Mouse (Mus musculus) liver, embryonic 11.5 days (tissue): ENCODE measurements at regions not wholly inside any gene's neighbourhood (a gene's known extent, or its start where the extent isn't known, plus 50 kb on each side); places are given as distances from the start of the nearest gene placed in this dataset.

Source experiments
- ATAC-seq: fragments of 200-750 bp; cut with Nextera tagmentation; replicated peaks from 2 replicates; pipeline ENCODE4 v1.8.0; 2017; ENCODE audit warnings: moderate number of reproducible peaks, mild to moderate bottlenecking, moderate TSS enrichment, moderate library complexity; ENCODE audit not compliant: low FRiP score
- DNase-seq: peaks from one replicate; pipeline ENCODE4 v3.0.0-alpha.2; 2017; ENCODE audit warnings: low spot score
- H3K27ac ChIP-seq: fragments of 300-500 bp; sonication (generic); 2 replicates; pipeline ENCODE4 v1.5.1; 2014; ENCODE audit warnings: mild to moderate bottlenecking, low read depth, low read length, control low read depth
- H3K27me3 ChIP-seq: fragments of 300-500 bp; sonication (generic); replicated peaks from 2 replicates; pipeline ENCODE4 v1.6.1; 2014; ENCODE audit warnings: low read length, mixed read lengths; ENCODE audit not compliant: control insufficient read depth, insufficient read depth
- H3K36me3 ChIP-seq: fragments of 300-500 bp; sonication (generic); 2 replicates; pipeline ENCODE4 v1.6.1; 2014; ENCODE audit warnings: mild to moderate bottlenecking, low read length, moderate library complexity, mixed read lengths; ENCODE audit not compliant: control insufficient read depth, insufficient read depth
- H3K4me1 ChIP-seq: fragments of 300-500 bp; sonication (generic); replicated peaks from 2 replicates; pipeline ENCODE4 v1.6.1; 2014; ENCODE audit warnings: low read length, mixed read lengths; ENCODE audit not compliant: control insufficient read depth, insufficient read depth
- H3K4me2 ChIP-seq: fragments of 300-500 bp; sonication (generic); 2 replicates; pipeline ENCODE4 v1.6.1; 2014; ENCODE audit warnings: mild to moderate bottlenecking, control low read depth, moderate library complexity
- H3K4me3 ChIP-seq: fragments of 300-500 bp; sonication (generic); 2 replicates; pipeline ENCODE4 v1.5.1; 2014; ENCODE audit warnings: low read depth, low read length, control low read depth
- H3K9ac ChIP-seq: fragments of 300-500 bp; sonication (generic); 2 replicates; pipeline ENCODE4 v1.6.1; 2014; ENCODE audit warnings: low read depth, low read length, control low read depth
- H3K9me3 ChIP-seq: fragments of 300-500 bp; sonication (generic); 2 replicates; pipeline ENCODE4 v1.6.1; 2016; ENCODE audit warnings: low read length, inconsistent platforms, mixed read lengths; ENCODE audit not compliant: control insufficient read depth
- WGBS: fragments of 180-500 bp; shearing (Covaris S2); extraction: QIAGEN DNeasy Blood & Tissue Kit; methylation state at CpG from one replicate; pipeline ENCODE4 v1.1.7; 2014; 5-methylcytosine and 5-hydroxymethylcytosine counted together

- no peaks in the 10 kb centered on the region for H3K27me3 ChIP-seq
- H3K9me3 ChIP-seq: no peaks in the 10 kb centered on the region
- ATAC-seq (no peak), DNase-seq (no peak)
- H3K4me3 ChIP-seq: no peak overlapping the region
- no peak overlapping the region for H3K4me2 ChIP-seq
- WGBS: 82% methylated on average over 9 of the region's 9 CpGs
- no peaks in the 10 kb centered on the region for H3K4me1 ChIP-seq
- H3K9ac ChIP-seq: no peak overlapping the region
- H3K36me3 ChIP-seq: no peaks in the 10 kb centered on the region
- H3K27ac ChIP-seq: no peak overlapping the region
Measured at GRCm38 (mm10) chr13:42358588-42358987, 57.3 kb downstream of the Edn1 start.

- DNase-seq: no peak
- no peak overlapping the region for H3K4me3 ChIP-seq
- no peaks in the 10 kb centered on the region for H3K27me3 ChIP-seq
- 57% methylated on average over 7 of the region's 7 CpGs for WGBS
- H3K4me1 ChIP-seq: no peaks in the 10 kb centered on the region
- no peak overlapping the region for H3K27ac ChIP-seq
- H3K4me2 ChIP-seq: no peak overlapping the region
- no peak for ATAC-seq
- H3K9me3 ChIP-seq: no peaks in the 10 kb centered on the region
- no peaks in the 10 kb centered on the region for H3K36me3 ChIP-seq
- no peak overlapping the region for H3K9ac ChIP-seq
Measured at GRCm38 (mm10) chr13:42367655-42368554, 66.6 kb downstream of the Edn1 start.

- 46% methylated on average over 1 of the region's 1 CpGs for WGBS
- H3K9ac ChIP-seq: no peak overlapping the region
- no peak for ATAC-seq
Measured at GRCm38 (mm10) chr13:42369826-42370225, 68.5 kb downstream of the Edn1 start.

GRCm38 (mm10) chr13:42372201-42372600 is 70.9 kb downstream of the Edn1 start:
- H3K9me3 ChIP-seq: no peaks in the 10 kb centered on the region
- 82% methylated on average over 4 of the region's 4 CpGs for WGBS
- no peak overlapping the region for H3K9ac ChIP-seq
- no peak overlapping the region for H3K27ac ChIP-seq
- no peaks in the 10 kb centered on the region for H3K4me1 ChIP-seq
- H3K4me2 ChIP-seq: no peak overlapping the region
- no peaks in the 10 kb centered on the region for H3K36me3 ChIP-seq
- no peak overlapping the region for H3K4me3 ChIP-seq
- no peaks in the 10 kb centered on the region for H3K27me3 ChIP-seq
- ATAC-seq (no peak), DNase-seq (no peak)

More at GRCm38 (mm10) chr13:42369826-42370225, 68.5 kb downstream of the Edn1 start:
- no peak overlapping the region for H3K4me3 ChIP-seq
- DNase-seq: no peak
- no peaks in the 10 kb centered on the region for H3K36me3 ChIP-seq
- H3K4me1 ChIP-seq: no peaks in the 10 kb centered on the region
- no peaks in the 10 kb centered on the region for H3K27me3 ChIP-seq
- H3K4me2 ChIP-seq: no peak overlapping the region
- no peaks in the 10 kb centered on the region for H3K9me3 ChIP-seq
- H3K27ac ChIP-seq: no peak overlapping the region

GRCm38 (mm10) chr13:42374181-42374596 is 72.9 kb downstream of the Edn1 start:
- DNase-seq (no peak), ATAC-seq (no peak)
- H3K4me3 ChIP-seq: no peak overlapping the region
- H3K36me3 ChIP-seq: no peaks in the 10 kb centered on the region
- H3K9me3 ChIP-seq: no peaks in the 10 kb centered on the region
- 76% methylated on average over 8 of the region's 8 CpGs for WGBS
- no peak overlapping the region for H3K27ac ChIP-seq
- H3K9ac ChIP-seq: no peak overlapping the region
- H3K27me3 ChIP-seq: no peaks in the 10 kb centered on the region
- H3K4me2 ChIP-seq: no peak overlapping the region
- H3K4me1 ChIP-seq: no peaks in the 10 kb centered on the region

GRCm38 (mm10) chr13:42379675-42380074 is 78.4 kb downstream of the Edn1 start:
- H3K36me3 ChIP-seq: no peaks in the 10 kb centered on the region
- no peaks in the 10 kb centered on the region for H3K27me3 ChIP-seq
- no peak overlapping the region for H3K9ac ChIP-seq
- ATAC-seq (no peak), DNase-seq (no peak)
- no peak overlapping the region for H3K4me3 ChIP-seq
- no peak overlapping the region for H3K27ac ChIP-seq
- H3K9me3 ChIP-seq: no peaks in the 10 kb centered on the region
- no peak overlapping the region for H3K4me2 ChIP-seq
- H3K4me1 ChIP-seq: no peaks in the 10 kb centered on the region
- 66% methylated on average over 6 of the region's 6 CpGs for WGBS

- H3K4me2 ChIP-seq: no peak overlapping the region
- H3K36me3 ChIP-seq: no peaks in the 10 kb centered on the region
- no peak overlapping the region for H3K27ac ChIP-seq
- DNase-seq (no peak), ATAC-seq (no peak)
- H3K27me3 ChIP-seq: no peaks in the 10 kb centered on the region
- no peaks in the 10 kb centered on the region for H3K9me3 ChIP-seq
- H3K4me1 ChIP-seq: no peaks in the 10 kb centered on the region
- H3K9ac ChIP-seq: no peak overlapping the region
- no peak overlapping the region for H3K4me3 ChIP-seq
- 78% methylated on average over 4 of the region's 4 CpGs for WGBS
Measured at GRCm38 (mm10) chr13:42383099-42383498, 81.8 kb downstream of the Edn1 start.

GRCm38 (mm10) chr13:42390389-42390788 is 89.1 kb downstream of the Edn1 start:
- no peaks in the 10 kb centered on the region for H3K27me3 ChIP-seq
- no peaks in the 10 kb centered on the region for H3K4me1 ChIP-seq
- no peak overlapping the region for H3K4me2 ChIP-seq
- no peak for DNase-seq
- WGBS: 89% methylated on average over 1 of the region's 1 CpGs
- no peaks in the 10 kb centered on the region for H3K36me3 ChIP-seq
- H3K4me3 ChIP-seq: no peak overlapping the region
- ATAC-seq: no peak
- H3K27ac ChIP-seq: no peak overlapping the region
- no peaks in the 10 kb centered on the region for H3K9me3 ChIP-seq
- H3K9ac ChIP-seq: no peak overlapping the region
